Mouse (Mus musculus): ENCODE data around the gene Med4. TPM values are rescaled to one million over a fixed set of nuclear protein-coding genes. Genes with fewer than 3 reads are reported as not detected.

Med4 gene
- polyA plus RNA-seq (2012; ENCODE audit: insufficient read depth, insufficient read length, missing spikeins): 31.1 and 33.5 TPM in 2 replicates

GRCm38 (mm10) chr14:73509765-73510423, at the start of gene Med4:
Gene Med4, plus strand, starts transcription at chr14:73510025.
- H3K27ac ChIP-seq (ENCODE audit: insufficient read depth, low read depth, low read length): no peak within 1 kb of the TSS
- H3K4me1 ChIP-seq (ENCODE audit: control insufficient read depth, insufficient read depth, low read length): peaks cover 4% of the 10 kb centered on the region; the same call in 1 of the 2 replicates
- H3K4me3 ChIP-seq (ENCODE audit: insufficient read depth, low read length): peak within 1 kb of the TSS; percentile 93
- no peak for TF ChIP-seq POLR2A (IDR thresholded peaks at IDR 0.05; ENCODE audit: borderline replicate concordance, low read depth, low read length)
- TF ChIP-seq CTCF (IDR thresholded peaks at IDR 0.05; ENCODE audit: low read depth, low read length): peak; percentile 100

DNA sequence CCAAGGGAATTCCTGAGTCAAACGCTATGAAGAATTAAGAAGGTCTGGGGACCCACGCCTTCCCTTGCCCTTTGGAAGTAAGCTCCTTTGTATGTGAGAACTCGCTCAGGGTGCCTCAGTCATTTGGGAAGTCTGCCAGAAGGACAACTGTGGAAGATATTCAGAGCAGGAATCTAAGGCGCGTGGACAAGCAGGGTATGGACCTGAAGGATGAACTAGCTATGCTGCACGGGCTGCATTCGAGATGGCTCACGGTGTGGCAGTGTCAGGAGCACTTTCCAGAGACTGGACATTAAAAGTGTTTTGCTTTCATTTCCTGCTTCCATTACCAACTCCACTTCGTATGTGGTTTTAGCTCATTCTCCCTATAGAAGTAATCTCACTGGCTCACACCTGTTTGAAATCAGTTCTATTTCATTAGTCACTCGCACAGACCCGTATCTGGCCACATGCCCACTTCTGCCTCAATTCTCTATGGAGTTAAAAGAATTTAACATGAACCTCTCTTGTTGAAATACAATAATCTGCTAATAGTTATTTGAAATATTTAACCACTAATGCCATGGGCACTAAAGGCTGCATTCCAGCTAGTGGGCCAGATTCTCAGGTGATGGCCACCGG, 49.2 kb upstream of the Med4 start:
- H3K27ac ChIP-seq (ENCODE audit: insufficient read depth, low read depth, low read length): no peak overlapping the region
- TF ChIP-seq CTCF (IDR thresholded peaks at IDR 0.05; ENCODE audit: low read depth, low read length) (no peak), POLR2A (IDR thresholded peaks at IDR 0.05; ENCODE audit: borderline replicate concordance, low read depth, low read length) (no peak)
- H3K4me3 ChIP-seq (ENCODE audit: insufficient read depth, low read length): no peak overlapping the region
- peaks cover 2% of the 10 kb centered on the region; the same call in 1 of the 2 replicates for H3K4me1 ChIP-seq (ENCODE audit: control insufficient read depth, insufficient read depth, low read length)

DNA sequence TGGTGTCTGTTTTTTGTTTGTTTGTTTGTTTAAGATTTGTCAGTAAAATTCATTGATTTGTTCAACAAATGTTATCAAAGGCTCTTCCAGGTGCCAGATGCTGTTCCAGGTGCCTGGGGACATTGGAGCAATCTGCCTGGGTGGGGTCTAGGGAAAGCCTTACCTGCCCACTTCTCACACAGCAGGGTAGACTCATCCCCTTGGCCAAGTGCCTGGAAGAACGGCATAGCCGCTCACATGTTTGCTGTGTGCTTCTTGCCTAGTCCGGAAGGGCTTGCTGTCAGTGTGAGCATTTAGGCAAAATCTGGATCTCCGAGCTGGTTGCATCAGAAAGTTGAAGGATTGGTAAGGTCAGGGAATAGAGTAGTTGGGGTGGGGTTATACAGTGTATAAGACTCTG, 47.6 kb upstream of the Med4 start:
- H3K4me1 ChIP-seq (ENCODE audit: control insufficient read depth, insufficient read depth, low read length): peaks cover 3% of the 10 kb centered on the region
- H3K4me3 ChIP-seq (ENCODE audit: insufficient read depth, low read length): no peak overlapping the region
- H3K27ac ChIP-seq (ENCODE audit: insufficient read depth, low read depth, low read length): no peak overlapping the region
- TF ChIP-seq CTCF (IDR thresholded peaks at IDR 0.05; ENCODE audit: low read depth, low read length) (no peak), POLR2A (IDR thresholded peaks at IDR 0.05; ENCODE audit: borderline replicate concordance, low read depth, low read length) (no peak)

- H3K4me3 ChIP-seq (ENCODE audit: insufficient read depth, low read length): no peak overlapping the region
- peaks cover 11% of the 10 kb centered on the region for H3K4me1 ChIP-seq (ENCODE audit: control insufficient read depth, insufficient read depth, low read length)
- H3K27ac ChIP-seq (ENCODE audit: insufficient read depth, low read depth, low read length): no peak overlapping the region
- no peak for TF ChIP-seq CTCF (IDR thresholded peaks at IDR 0.05; ENCODE audit: low read depth, low read length)
- TF ChIP-seq POLR2A (IDR thresholded peaks at IDR 0.05; ENCODE audit: borderline replicate concordance, low read depth, low read length): no peak
These were observed 42.1 kb upstream of the Med4 start for GRCm38 (mm10) chr14:73467697-73468096.

- no peak overlapping the region for H3K4me3 ChIP-seq (ENCODE audit: insufficient read depth, low read length)
- peaks cover 22% of the 10 kb centered on the region for H3K4me1 ChIP-seq (ENCODE audit: control insufficient read depth, insufficient read depth, low read length)
- TF ChIP-seq POLR2A (IDR thresholded peaks at IDR 0.05; ENCODE audit: borderline replicate concordance, low read depth, low read length): no peak
- H3K27ac ChIP-seq (ENCODE audit: insufficient read depth, low read depth, low read length): no peak overlapping the region
These were observed 40.3 kb upstream of the Med4 start for GRCm38 (mm10) chr14:73469506-73469905.

DNA sequence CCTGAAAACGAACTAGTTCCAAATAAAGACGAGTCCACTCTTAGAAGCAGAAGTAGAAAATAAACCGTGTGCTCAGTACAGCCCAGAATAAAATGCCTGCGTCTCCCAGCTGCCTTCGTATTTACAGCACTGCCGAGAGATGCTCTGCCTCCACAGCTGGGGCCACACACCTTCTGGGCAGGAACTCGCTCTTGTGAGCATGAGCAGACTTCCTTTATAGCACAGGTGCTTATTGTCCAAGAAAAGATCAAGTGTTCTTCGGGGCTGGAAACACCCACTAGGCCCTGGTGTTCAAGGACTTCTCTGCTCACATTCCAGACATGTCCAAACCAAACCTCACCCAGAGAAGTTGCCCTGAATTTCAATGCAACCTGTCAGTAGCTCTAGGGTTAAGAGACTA, 39.2 kb upstream of the Med4 start:
- Histone ChIP-seq H3K4me1 (ENCODE audit: control insufficient read depth, insufficient read depth, low read length) (peaks cover 22% of the 10 kb centered on the region), H3K27ac (ENCODE audit: insufficient read depth, low read depth, low read length) (no peak overlapping the region), H3K4me3 (ENCODE audit: insufficient read depth, low read length) (no peak overlapping the region)
- TF ChIP-seq POLR2A (IDR thresholded peaks at IDR 0.05; ENCODE audit: borderline replicate concordance, low read depth, low read length): no peak
- TF ChIP-seq CTCF (IDR thresholded peaks at IDR 0.05; ENCODE audit: low read depth, low read length): no peak

DNA sequence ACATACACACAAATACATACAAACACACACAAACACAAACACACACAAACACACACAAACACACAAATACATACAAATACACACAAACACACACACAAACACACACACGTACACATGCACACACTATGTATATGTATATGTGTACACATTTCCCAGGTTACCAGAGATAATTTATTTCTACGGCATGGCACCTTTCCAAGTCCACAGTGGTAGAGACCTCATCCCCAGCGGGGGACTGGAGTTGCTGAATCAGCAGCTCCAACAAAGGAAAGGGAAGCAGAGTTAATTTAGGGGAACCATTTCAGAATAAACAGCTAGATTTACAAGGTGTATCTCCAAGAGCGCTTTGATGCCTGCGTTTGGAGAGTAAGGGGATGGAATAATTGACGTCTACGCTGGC, 37.6 kb upstream of the Med4 start:
- Histone ChIP-seq H3K4me1 (ENCODE audit: control insufficient read depth, insufficient read depth, low read length) (peaks cover 20% of the 10 kb centered on the region), H3K4me3 (ENCODE audit: insufficient read depth, low read length) (no peak overlapping the region), H3K27ac (ENCODE audit: insufficient read depth, low read depth, low read length) (no peak overlapping the region)
- TF ChIP-seq POLR2A (IDR thresholded peaks at IDR 0.05; ENCODE audit: borderline replicate concordance, low read depth, low read length): no peak
- no peak for TF ChIP-seq CTCF (IDR thresholded peaks at IDR 0.05; ENCODE audit: low read depth, low read length)

DNA sequence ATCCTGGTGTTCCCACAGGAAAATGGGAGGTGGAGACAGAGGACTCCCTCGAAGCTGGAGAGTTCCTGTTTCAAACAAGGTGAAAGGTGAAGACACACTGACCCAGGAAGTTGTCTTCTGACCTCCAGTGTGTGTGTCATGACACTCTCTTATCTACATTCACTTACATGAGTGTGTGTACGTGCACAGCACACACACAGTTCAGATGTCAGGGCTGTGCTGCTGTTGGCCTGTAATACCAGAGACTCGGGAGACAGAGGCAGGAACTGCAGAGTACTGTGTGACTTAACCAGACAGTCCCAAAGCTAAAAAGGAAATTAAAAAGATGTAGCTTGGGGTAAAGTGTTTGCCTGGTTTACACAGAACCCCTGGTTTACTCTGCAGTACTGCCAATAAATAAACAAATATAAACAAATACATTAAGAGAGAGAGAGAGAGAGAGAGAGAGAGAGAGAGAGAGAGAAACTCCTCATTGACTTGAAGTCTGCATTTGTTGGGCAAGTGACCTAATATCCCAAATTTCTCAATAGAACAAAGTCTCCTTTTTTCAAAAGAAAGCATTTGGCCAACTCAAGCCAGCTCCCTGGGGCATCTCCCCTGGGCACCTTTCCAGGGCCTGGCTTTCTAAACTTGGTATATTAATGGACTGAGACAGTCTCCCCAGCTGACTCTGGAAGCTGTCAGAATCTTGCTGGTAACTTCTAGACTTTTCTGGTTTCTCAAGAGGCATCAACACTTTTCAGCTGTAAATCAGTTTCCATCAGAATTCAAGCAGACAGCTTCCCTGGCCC, 36.0 kb upstream of the Med4 start:
- H3K4me3 ChIP-seq (ENCODE audit: insufficient read depth, low read length): no peak overlapping the region
- no peak overlapping the region for H3K27ac ChIP-seq (ENCODE audit: insufficient read depth, low read depth, low read length)
- no peak for TF ChIP-seq CTCF (IDR thresholded peaks at IDR 0.05; ENCODE audit: low read depth, low read length)
- peaks cover 20% of the 10 kb centered on the region for H3K4me1 ChIP-seq (ENCODE audit: control insufficient read depth, insufficient read depth, low read length)

- TF ChIP-seq CTCF (IDR thresholded peaks at IDR 0.05; ENCODE audit: low read depth, low read length): no peak
- no peak for TF ChIP-seq POLR2A (IDR thresholded peaks at IDR 0.05; ENCODE audit: borderline replicate concordance, low read depth, low read length)
- no peak overlapping the region for H3K27ac ChIP-seq (ENCODE audit: insufficient read depth, low read depth, low read length)
- H3K4me1 ChIP-seq (ENCODE audit: control insufficient read depth, insufficient read depth, low read length): peaks cover 20% of the 10 kb centered on the region
- no peak overlapping the region for H3K4me3 ChIP-seq (ENCODE audit: insufficient read depth, low read length)
These were observed 35.2 kb upstream of the Med4 start for GRCm38 (mm10) chr14:73474636-73475093.

GRCm38 (mm10) chr14:73475506-73475905, 34.3 kb upstream of the Med4 start:
- Histone ChIP-seq H3K27ac (ENCODE audit: insufficient read depth, low read depth, low read length) (no peak overlapping the region), H3K4me1 (ENCODE audit: control insufficient read depth, insufficient read depth, low read length) (peaks cover 20% of the 10 kb centered on the region), H3K4me3 (ENCODE audit: insufficient read depth, low read length) (no peak overlapping the region)
- no peak for TF ChIP-seq CTCF (IDR thresholded peaks at IDR 0.05; ENCODE audit: low read depth, low read length)
- no peak for TF ChIP-seq POLR2A (IDR thresholded peaks at IDR 0.05; ENCODE audit: borderline replicate concordance, low read depth, low read length)
